Mouse (Mus musculus) retina, embryonic 14.5 days (tissue): Measurements from ENCODE around the gene Tmem14a.
A peak's percentile ranks its signal among the peaks of the same experiment; 100 is the strongest.
"Not testable (repeated sequence)": the region's sequence is repeated elsewhere in the genome, so short reads cannot be mapped to it uniquely, and the experiment has no call there.

Experiments
- DNase-seq: peaks from one replicate; pipeline ENCODE4 v3.0.0-alpha.2; 2015; ENCODE audit warnings: low spot score

Gene Tmem14a

GRCm38 (mm10) chr1:21252566-21253302 is 34.4 kb downstream of the Tmem14a start:
- no peak for DNase-seq

- DNase-seq: no peak
These were observed 34.9 kb downstream of the Tmem14a start for GRCm38 (mm10) chr1:21253303-21253650.

- no peak for DNase-seq
These were observed 35.5 kb downstream of the Tmem14a start for GRCm38 (mm10) chr1:21253856-21254255.

- no peak for DNase-seq
These were observed 37.4 kb downstream of the Tmem14a start for GRCm38 (mm10) chr1:21255625-21256345.

GRCm38 (mm10) chr1:21256391-21256790 is 38.0 kb downstream of the Tmem14a start:
- DNase-seq: no peak

- no peak for DNase-seq
These were observed 38.5 kb downstream of the Tmem14a start for GRCm38 (mm10) chr1:21256871-21257270.

GRCm38 (mm10) chr1:21259981-21260380 is 41.6 kb downstream of the Tmem14a start:
- not testable (repeated sequence) for DNase-seq

GRCm38 (mm10) chr1:21262401-21262800 is 44.0 kb downstream of the Tmem14a start:
- DNase-seq: no peak

- DNase-seq: no peak
These were observed 45.6 kb downstream of the Tmem14a start for GRCm38 (mm10) chr1:21263986-21264385.

- no peak for DNase-seq
These were observed 46.4 kb downstream of the Tmem14a start for GRCm38 (mm10) chr1:21264747-21265146.

- no peak for DNase-seq
These were observed 48.4 kb downstream of the Tmem14a start for GRCm38 (mm10) chr1:21266766-21267165.

GRCm38 (mm10) chr1:21267466-21267865 is 49.1 kb downstream of the Tmem14a start:
- DNase-seq: not testable (repeated sequence)

GRCm38 (mm10) chr1:21271343-21272055 is 53.1 kb downstream of the Tmem14a start:
- peak; percentile 83 for DNase-seq

GRCm38 (mm10) chr1:21272056-21272431 is 53.7 kb downstream of the Tmem14a start:
- DNase-seq: peak; percentile 4

GRCm38 (mm10) chr1:21273091-21273490 is 54.7 kb downstream of the Tmem14a start:
- DNase-seq: no peak

- DNase-seq: no peak
These were observed 56.2 kb downstream of the Tmem14a start for GRCm38 (mm10) chr1:21274437-21275040.

GRCm38 (mm10) chr1:21275366-21275765 is 57.0 kb downstream of the Tmem14a start:
- not testable (repeated sequence) for DNase-seq

- not testable (repeated sequence) for DNase-seq
These were observed 57.8 kb downstream of the Tmem14a start for GRCm38 (mm10) chr1:21276158-21276557.
